Mouse (Mus musculus) CH12.LX (cell line): ENCODE results near the gene Lgals9. TPM values are rescaled to one million over a fixed set of nuclear protein-coding genes. Genes with fewer than 3 reads are reported as not detected.

Experiments
- DNase-seq: peaks from one replicate; pipeline ENCODE4 v3.0.0-alpha.2; 2013; ENCODE audit errors: extremely low read depth
- H3K27ac ChIP-seq: 2 replicates; pipeline ENCODE4 v1.5.1; 2012; ENCODE audit warnings: low read depth, mild to moderate bottlenecking, control low read depth, moderate library complexity; ENCODE audit not compliant: insufficient read depth
- H3K27me3 ChIP-seq: replicated peaks from 2 replicates; pipeline ENCODE3; 2012; ENCODE audit warnings: inconsistent platforms
- H3K36me3 ChIP-seq, 2 experiments: replicated peaks in 1 of 2; 2 replicates each; pipeline versions ENCODE3 to v1.6.1; 2012; ENCODE audit warnings: inconsistent platforms in 1 of 2, low read length in 1 of 2, mild to moderate bottlenecking in 1 of 2, mixed read lengths in 1 of 2, moderate library complexity in 1 of 2; ENCODE audit not compliant: control insufficient read depth in 1 of 2, insufficient read depth in 1 of 2
- H3K4me1 ChIP-seq, 2 experiments: 2 replicates each; pipeline ENCODE4 v1.6.1; 2012; ENCODE audit warnings: inconsistent platforms in 1 of 2, moderate library complexity in 1 of 2; ENCODE audit not compliant: insufficient read depth in 2 of 2, control insufficient read depth in 1 of 2
- H3K4me2 ChIP-seq: 2 replicates; pipeline ENCODE4 v1.6.1; 2012; ENCODE audit warnings: low read depth, mild to moderate bottlenecking, control low read depth; ENCODE audit not compliant: poor library complexity, insufficient read depth, severe bottlenecking
- H3K4me3 ChIP-seq, 3 experiments: fragments of 150-350 bp in 1 of 3; sonication (generic) in 1 of 3; replicated peaks in 1 of 3; 2 replicates each; pipeline versions ENCODE3 to v1.5.1; 2011 to 2012; ENCODE audit warnings: low read depth in 2 of 3, low read length in 2 of 3, mild to moderate bottlenecking in 2 of 3, moderate library complexity in 2 of 3, control low read depth in 1 of 3, improper control_type of control experiment in 1 of 3, inconsistent platforms in 1 of 3, mixed read lengths in 1 of 3; ENCODE audit not compliant: poor library complexity in 1 of 3
- H3K79me2 ChIP-seq: replicated peaks from 2 replicates; pipeline ENCODE4 v1.6.1; 2012; ENCODE audit warnings: mild to moderate bottlenecking, moderate library complexity; ENCODE audit not compliant: control insufficient read depth, poor library complexity, insufficient read depth, severe bottlenecking; ENCODE audit errors: extremely low read depth
- H3K9ac ChIP-seq: 2 replicates; pipeline ENCODE4 v1.6.1; 2012; ENCODE audit warnings: low read depth, mild to moderate bottlenecking, control low read depth, moderate library complexity; ENCODE audit not compliant: insufficient read depth
- H3K9me3 ChIP-seq: replicated peaks from 2 replicates; pipeline ENCODE3; 2012; ENCODE audit warnings: low read length, inconsistent platforms, mixed read lengths
- EP300 ChIP-seq: IDR thresholded peaks from 2 replicates; pipeline ENCODE4 v1.6.1; 2011; ENCODE audit warnings: low read length, improper control_type of control experiment
- TCF12 ChIP-seq: IDR thresholded peaks from 2 replicates; pipeline ENCODE4 v1.6.1; 2014; ENCODE audit warnings: low read depth, mild to moderate bottlenecking, inconsistent platforms, low read length, improper control_type of control experiment
- dilution Hi-C: fragments of 300-500 bp; cut with MboI; formaldehyde crosslinking; loops from 2 replicates; pipeline ENCODE4 v1.14.3; 2020; ENCODE audit warnings: low sequenced_read_pairs; ENCODE audit not compliant: extremely low pct_unique_long_range_greater_than_20kb, extremely low pct_ligation_motif_present
- in situ Hi-C: fragments of 300-500 bp; cut with MboI; formaldehyde crosslinking; loops from 3 replicates; pipeline ENCODE4 v1.14.3; 2019; ENCODE audit warnings: low sequenced_read_pairs, low pct_ligation_motif_present, low pct_unique_long_range_greater_than_20kb, mixed read lengths
- polyA plus RNA-seq: library from polyadenylated mRNA; unstranded; fragments of >175 nt; gene quantifications from 2 replicates; pipeline ENCODE4 v1.2.1, GENCODE M21; 2012; ENCODE audit warnings: low read depth; ENCODE audit not compliant: insufficient read length
- total RNA-seq, 2 experiments: library from RNA; depleted of rRNA; stranded (reverse); fragments of 300-350 nt in 1 of 2; fragments of >200 nt in 1 of 2; gene quantifications; 2 replicates each; pipeline ENCODE4 v1.2.3; 2012 to 2014

Lgals9 gene
- total and polyA plus RNA-seq, 3 experiments: 4.9 to 16.4 (median 5.0) TPM

- H3K4me2 ChIP-seq: no peak overlapping the region
- TF ChIP-seq TCF12: no peak
- peak; percentile 31; the same call in 1 of the 2 replicates for TF ChIP-seq EP300
- no peaks in the 10 kb centered on the region for H3K27me3 ChIP-seq
- dilution Hi-C loops (no loop called here), in situ Hi-C loops (no loop called here)
- no peaks in the 10 kb centered on the region for H3K9me3 ChIP-seq
- DNase-seq: no peak
- no peak overlapping the region for H3K4me3 ChIP-seq
- H3K4me1 ChIP-seq: peaks cover 24 to 46% of the 10 kb centered on the region in 2 experiments
- no peaks in the 10 kb centered on the region for H3K36me3 ChIP-seq
- H3K9ac ChIP-seq: no peak overlapping the region
- no peaks in the 10 kb centered on the region for H3K79me2 ChIP-seq
- no peak overlapping the region for H3K27ac ChIP-seq
Observed at GRCm38 (mm10) chr11:78915473-78915872, 69.3 kb downstream of the Lgals9 start.

Other genes starting within 250 kb of the Lgals9 start
- gene Ccnq, start 233.2 kb downstream of the Lgals9 start, total RNA-seq (2012; rRNA removed): 55.2 and 55.5 TPM in 2 replicates
- gene Ccnq, start 233.2 kb downstream of the Lgals9 start, total RNA-seq (2014; rRNA removed): 56.9 and 63.5 TPM in 2 replicates
- 37.7 and 47.7 TPM in 2 replicates for gene Ccnq, start 233.2 kb downstream of the Lgals9 start, polyA plus RNA-seq
- gene Lyrm9, start 158.4 kb downstream of the Lgals9 start, total RNA-seq (2012; rRNA removed): 34.9 and 35.3 TPM in 2 replicates
- gene Lyrm9, start 158.4 kb downstream of the Lgals9 start, total RNA-seq (2014; rRNA removed): 22.0 and 28.0 TPM in 2 replicates
- 36.2 and 49.4 TPM in 2 replicates for gene Lyrm9, start 158.4 kb downstream of the Lgals9 start, polyA plus RNA-seq
- gene Nos2, start 64.2 kb downstream of the Lgals9 start, total RNA-seq (2012; rRNA removed): 0.80 and 3.4 TPM in 2 replicates
- gene Nos2, start 64.2 kb downstream of the Lgals9 start, total RNA-seq (2014; rRNA removed): 1.3 and 1.6 TPM in 2 replicates
- 1.8 and 2.0 TPM in 2 replicates for gene Nos2, start 64.2 kb downstream of the Lgals9 start, polyA plus RNA-seq
- gene Ksr1, start 161.5 kb upstream of the Lgals9 start, total RNA-seq (2012; rRNA removed): 63.8 and 73.1 TPM in 2 replicates
- 21.3 and 22.5 TPM in 2 replicates for gene Ksr1, start 161.5 kb upstream of the Lgals9 start, total RNA-seq (2014; rRNA removed)
- gene Ksr1, start 161.5 kb upstream of the Lgals9 start, polyA plus RNA-seq: 48.9 and 61.2 TPM in 2 replicates